Mouse (Mus musculus) frontal cortex, postnatal 25 days (tissue): ENCODE results near the gene Aldoc.

Source experiments
- DNase-seq, 2 experiments: peaks; one replicate each; pipeline ENCODE4 v3.0.0; 2022; ENCODE audit warnings: low spot score in 2 of 2

The Aldoc gene

GRCm38 (mm10) chr11:78332676-78333075 is 9.9 kb downstream of the Aldoc start:
- DNase-seq: no peak

GRCm38 (mm10) chr11:78333992-78334391 is 11.2 kb downstream of the Aldoc start:
- no peak for DNase-seq

- no peak for DNase-seq
Observed at GRCm38 (mm10) chr11:78337040-78337439, 14.3 kb downstream of the Aldoc start.

GRCm38 (mm10) chr11:78341702-78342101 is 18.9 kb downstream of the Aldoc start:
- DNase-seq: no peak

- DNase-seq: no peak
Observed at GRCm38 (mm10) chr11:78343381-78344327, 20.9 kb downstream of the Aldoc start, which contains the start of gene Unc119. Gene Unc119, plus strand, starts transcription at chr11:78343482.

GRCm38 (mm10) chr11:78344328-78344889 is 21.6 kb downstream of the Aldoc start:
- DNase-seq: no peak

- DNase-seq: no peak
Observed at GRCm38 (mm10) chr11:78344890-78345715, 22.3 kb downstream of the Aldoc start.

- no peak for DNase-seq
Observed at GRCm38 (mm10) chr11:78345801-78346200, 23.0 kb downstream of the Aldoc start.

GRCm38 (mm10) chr11:78346326-78347069 is 23.7 kb downstream of the Aldoc start:
- DNase-seq: no peak

- DNase-seq: peak; percentile 55 to 60
Observed at GRCm38 (mm10) chr11:78347070-78347754, 24.4 kb downstream of the Aldoc start.

- no peak for DNase-seq
Observed at GRCm38 (mm10) chr11:78347908-78348307, 25.1 kb downstream of the Aldoc start.

GRCm38 (mm10) chr11:78348474-78348873 is 25.7 kb downstream of the Aldoc start:
- no peak for DNase-seq

- DNase-seq: no peak
Observed at GRCm38 (mm10) chr11:78349441-78350358, 26.9 kb downstream of the Aldoc start.

GRCm38 (mm10) chr11:78353081-78353480 is 30.3 kb downstream of the Aldoc start:
- DNase-seq: no peak

GRCm38 (mm10) chr11:78354905-78355304 is 32.1 kb downstream of the Aldoc start:
- no peak for DNase-seq

- peak in 1 of 2 experiments; percentile 50 for DNase-seq
Observed at GRCm38 (mm10) chr11:78355471-78356238, 32.9 kb downstream of the Aldoc start.

- no peak for DNase-seq
Observed at GRCm38 (mm10) chr11:78358330-78359007, 35.7 kb downstream of the Aldoc start.

GRCm38 (mm10) chr11:78360125-78360788 is 37.5 kb downstream of the Aldoc start:
- DNase-seq: peak; percentile 55 to 63
